Mouse (Mus musculus) monocyte, adult 59 days (primary cell): ENCODE measurements around the gene Psg17. TPM values are rescaled to one million over a fixed set of nuclear protein-coding genes. Genes with fewer than 3 reads are reported as not detected.

ENCODE experiments used
- total RNA-seq, 2 experiments: library from RNA; stranded (reverse); gene quantifications; one replicate each; pipeline ENCODE4 v1.2.4; 2023

Psg17 gene
- total RNA-seq: not detected

GRCm38 (mm10) chr7:18821507-18821906 lies at the start of gene Psg17:
TSS of gene Psg17 (minus strand) at chr7:18821607.

GRCm38 (mm10) chr7:18871031-18871430 lies 49.6 kb upstream of the Psg17 start, which contains the start of gene Pglyrp1:
TSS of gene Pglyrp1 (plus strand) at chr7:18871331.

GRCm38 (mm10) chr7:18839865-18840264 lies 18.5 kb upstream of the Psg17 start, which contains the start of gene Mill2:
TSS of gene Mill2 (plus strand) at chr7:18839966.

GRCm38 (mm10) chr7:18798420-18798819 lies 23.0 kb downstream of the Psg17 start, which contains the start of gene Psg19:
TSS of gene Psg19 (minus strand) at chr7:18798520.

Other genes starting within 250 kb of the Psg17 start
- not detected for gene Psg23, start 205.1 kb downstream of the Psg17 start, total RNA-seq
- not detected for gene Psg21, start 164.9 kb downstream of the Psg17 start, total RNA-seq
- gene Psg20, start 135.4 kb downstream of the Psg17 start, total RNA-seq: not detected
- gene Psg22, start 103.5 kb downstream of the Psg17 start, total RNA-seq: not detected
- gene Psg19, start 23.1 kb downstream of the Psg17 start, total RNA-seq: not detected
- not detected for gene Mill2, start 18.4 kb upstream of the Psg17 start, total RNA-seq
- 100 to 1,000 TPM; 229 to 265 TPM for gene Pglyrp1, start 49.7 kb upstream of the Psg17 start, total RNA-seq
- gene Ccdc61, start 88.8 kb upstream of the Psg17 start, total RNA-seq: 10 to 100 TPM; 21.1 to 24.7 TPM
- gene Nova2, start 104.3 kb upstream of the Psg17 start, total RNA-seq: under 1 TPM in 1 of 2 experiments, not detected in 1; 0.05 TPM
- gene Nanos2, start 165.8 kb upstream of the Psg17 start, total RNA-seq: not detected
- gene Mypop, start 169.6 kb upstream of the Psg17 start, total RNA-seq: 1 to 10 TPM in 1 of 2 experiments, under 1 TPM in 1; 0.79 to 1.0 TPM
- gene Irf2bp1, start 182.4 kb upstream of the Psg17 start, total RNA-seq: 10 to 100 TPM; 16.4 to 17.3 TPM
- not detected for gene Foxa3, start 201.9 kb upstream of the Psg17 start, total RNA-seq
- gene Sympk, start 202.8 kb upstream of the Psg17 start, total RNA-seq: 10 to 100 TPM; 77.6 to 77.8 TPM
- not detected for gene Rsph6a, start 233.1 kb upstream of the Psg17 start, total RNA-seq